Mouse (Mus musculus) c-Kit-positive CD71-positive TER-119-positive erythroid progenitor cells, embryonic 14.5 days (primary cell): Measurements from ENCODE around the gene Gm20388.

Source experiments
- DNase-seq: peaks from one replicate; pipeline ENCODE4 v3.0.0-alpha.2; 2013; ENCODE audit warnings: low spot score

Gene Gm20388

GRCm38 (mm10) chr8:120685097-120685496 is 774.5 kb downstream of the Gm20388 start:
- no peak for DNase-seq

- no peak for DNase-seq
Measured at GRCm38 (mm10) chr8:120685591-120685990, 775.0 kb downstream of the Gm20388 start.

- DNase-seq, result no peak
Measured at GRCm38 (mm10) chr8:120686051-120686450, 775.4 kb downstream of the Gm20388 start.

- DNase-seq, result no peak
Measured at GRCm38 (mm10) chr8:120686576-120686975, 775.9 kb downstream of the Gm20388 start.

GRCm38 (mm10) chr8:120687786-120688185 is 777.1 kb downstream of the Gm20388 start:
- DNase-seq, result no peak

- no peak for DNase-seq
Measured at GRCm38 (mm10) chr8:120688511-120688910, 777.9 kb downstream of the Gm20388 start.

GRCm38 (mm10) chr8:120692934-120693333 is 782.3 kb downstream of the Gm20388 start:
- no peak for DNase-seq

- DNase-seq, result peak; percentile 59
Measured at GRCm38 (mm10) chr8:120693861-120694493, 783.3 kb downstream of the Gm20388 start.

- DNase-seq, result no peak
Measured at GRCm38 (mm10) chr8:120696401-120697153, 785.9 kb downstream of the Gm20388 start.

- no peak for DNase-seq
Measured at GRCm38 (mm10) chr8:120697154-120697978, 786.7 kb downstream of the Gm20388 start.

- peak; percentile 16 for DNase-seq
Measured at GRCm38 (mm10) chr8:120697979-120698272, 787.3 kb downstream of the Gm20388 start.

- DNase-seq, result no peak
Measured at GRCm38 (mm10) chr8:120698426-120698825, 787.8 kb downstream of the Gm20388 start.

- no peak for DNase-seq
Measured at GRCm38 (mm10) chr8:120699079-120699478, 788.4 kb downstream of the Gm20388 start.

GRCm38 (mm10) chr8:120699565-120699964 is 788.9 kb downstream of the Gm20388 start:
- no peak for DNase-seq

GRCm38 (mm10) chr8:120700053-120700452 is 789.4 kb downstream of the Gm20388 start:
- no peak for DNase-seq

GRCm38 (mm10) chr8:120701758-120702465 is 791.3 kb downstream of the Gm20388 start:
- no peak for DNase-seq

GRCm38 (mm10) chr8:120704203-120704602 is 793.6 kb downstream of the Gm20388 start:
- no peak for DNase-seq

- DNase-seq, result no peak
Measured at GRCm38 (mm10) chr8:120705163-120705562, 794.5 kb downstream of the Gm20388 start.

GRCm38 (mm10) chr8:120706193-120706592 is 795.6 kb downstream of the Gm20388 start:
- DNase-seq, result no peak

- DNase-seq, result no peak
Measured at GRCm38 (mm10) chr8:120709176-120709575, 798.5 kb downstream of the Gm20388 start.

GRCm38 (mm10) chr8:120715200-120715599 is 804.6 kb downstream of the Gm20388 start:
- DNase-seq, result no peak

- DNase-seq, result no peak
Measured at GRCm38 (mm10) chr8:120715996-120716680, 805.5 kb downstream of the Gm20388 start.
